Mouse (Mus musculus): ENCODE measurements around the gene Csk.

GRCm38 (mm10) chr9:57652855-57653254 is 576 bp downstream of the Csk start:
- TF ChIP-seq CTCF (IDR thresholded peaks at IDR 0.05; ENCODE audit: borderline replicate concordance, extremely low read depth, insufficient read depth, insufficient read length) (no peak), POLR2A (IDR thresholded peaks at IDR 0.05; ENCODE audit: borderline replicate concordance, extremely low read depth, insufficient read depth, insufficient read length, poor library complexity, severe bottlenecking) (no peak)

Data from brain, embryonic 14.5 days (tissue).